Comparison of ENCODE assay signal across 8 mouse cellular contexts in genomic region chr16:20497980-20498676, GRCm38 (mm10). TPM values are rescaled to one million over a fixed set of nuclear protein-coding genes. Genes with fewer than 3 reads are reported as not detected.
DNase-seq lines count a peak whose midpoint lies in the region; ATAC-seq and TF ChIP-seq lines count a peak whose summit lies in the region.

No protein-coding gene starts in this region.

- peaks cover 33% of the 10 kb centered on the region for H3K36me3 ChIP-seq in C2C12 (ENCODE audit: control insufficient read depth, insufficient read depth)
- H3K36me3 ChIP-seq in forebrain, embryonic 16.5 days (ENCODE audit: control insufficient read depth, insufficient read depth) = peaks cover 21% of the 10 kb centered on the region
- peaks cover 21% of the 10 kb centered on the region for H3K36me3 ChIP-seq in liver, embryonic 11.5 days (ENCODE audit: control insufficient read depth, insufficient read depth, low read length)
- peaks cover 18% of the 10 kb centered on the region for H3K36me3 ChIP-seq in stomach, postnatal 0 days (ENCODE audit: control insufficient read depth, insufficient read depth, low read length)

- no peak for ATAC-seq in forebrain, embryonic 16.5 days
- no peak for ATAC-seq in liver, embryonic 11.5 days (replicated peaks; ENCODE audit: low FRiP score)
- no peak for ATAC-seq in stomach, postnatal 0 days (ENCODE audit: low FRiP score, low TSS enrichment)
- no peak for ATAC-seq in monocyte, adult 5-6 weeks (replicated peaks; ENCODE audit: insufficient number of reproducible peaks, low FRiP score, low TSS enrichment, poor library complexity, severe bottlenecking)

- no peak for TF ChIP-seq CTCF in C2C12 (IDR thresholded peaks at IDR 0.05; ENCODE audit: control insufficient read depth, insufficient read depth, insufficient read length)
- no peak for TF ChIP-seq CTCF in stomach, postnatal 0 days (IDR thresholded peaks at IDR 0.05; ENCODE audit: low read depth)

- H3K4me2 ChIP-seq in forebrain, embryonic 16.5 days (ENCODE audit: low read length) = peak overlapping the region; percentile 86
- peak overlapping the region; percentile 75 for H3K4me2 ChIP-seq in liver, embryonic 11.5 days
- peak overlapping the region; percentile 76 for H3K4me2 ChIP-seq in stomach, postnatal 0 days (replicated peaks; ENCODE audit: low read depth)

- H3ac ChIP-seq in C2C12 (ENCODE audit: control insufficient read depth, insufficient read length, low read depth) = peak overlapping the region; percentile 40

- H3K9ac ChIP-seq in forebrain, embryonic 16.5 days (replicated peaks; ENCODE audit: low read depth, low read length) = peak overlapping the region; percentile 89
- peak overlapping the region; percentile 91 for H3K9ac ChIP-seq in liver, embryonic 11.5 days (ENCODE audit: low read depth, low read length)
- H3K9ac ChIP-seq in stomach, postnatal 0 days (ENCODE audit: low read length) = peak overlapping the region; percentile 91; the same call in 1 of the 2 replicates

- peak overlapping the region; percentile 82 for H3K27ac ChIP-seq in forebrain, embryonic 16.5 days (ENCODE audit: low read length)
- H3K27ac ChIP-seq in liver, embryonic 11.5 days (ENCODE audit: low read depth, low read length) = peak overlapping the region; percentile 64
- H3K27ac ChIP-seq in stomach, postnatal 0 days (replicated peaks) = peak overlapping the region; percentile 85

- WGBS in forebrain, embryonic 16.5 days = 12% methylated on average over 16 of the region's 16 CpGs
- 13% methylated on average over 16 of the region's 16 CpGs for WGBS in liver, embryonic 11.5 days
- 8% methylated on average over 16 of the region's 16 CpGs for WGBS in stomach, postnatal 0 days

- H3K9me3 ChIP-seq in forebrain, embryonic 16.5 days (ENCODE audit: control insufficient read depth, low read length) = no peaks in the 10 kb centered on the region
- no peaks in the 10 kb centered on the region for H3K9me3 ChIP-seq in liver, embryonic 11.5 days (ENCODE audit: control insufficient read depth, low read length)
- no peaks in the 10 kb centered on the region for H3K9me3 ChIP-seq in stomach, postnatal 0 days (ENCODE audit: control insufficient read depth, low read length)

- peaks cover 25% of the 10 kb centered on the region for H3K79me2 ChIP-seq in C2C12 (ENCODE audit: control insufficient read depth, insufficient read depth)

- H3K4me1 ChIP-seq in forebrain, embryonic 16.5 days (replicated peaks; ENCODE audit: control insufficient read depth, insufficient read depth, low read length) = peaks cover 18% of the 10 kb centered on the region
- H3K4me1 ChIP-seq in liver, embryonic 11.5 days (replicated peaks; ENCODE audit: control insufficient read depth, insufficient read depth, low read length) = peaks cover 5% of the 10 kb centered on the region
- no peaks in the 10 kb centered on the region; the same call in 1 of the 2 replicates for H3K4me1 ChIP-seq in stomach, postnatal 0 days (replicated peaks; ENCODE audit: control insufficient read depth, insufficient read depth)

- peak overlapping the region; percentile 88 for H3K4me3 ChIP-seq in C2C12 (ENCODE audit: insufficient read depth, poor library complexity, severe bottlenecking)
- peak overlapping the region; percentile 96 for H3K4me3 ChIP-seq in forebrain, embryonic 16.5 days (replicated peaks; ENCODE audit: low read length)
- peak overlapping the region; percentile 89 for H3K4me3 ChIP-seq in liver, embryonic 11.5 days (ENCODE audit: low read depth, low read length)
- H3K4me3 ChIP-seq in stomach, postnatal 0 days (ENCODE audit: low read depth, low read length) = peak overlapping the region; percentile 85

- TF ChIP-seq EP300 in stomach, postnatal 0 days (optimal IDR thresholded peaks at IDR 0.05) = no peak

- no peaks in the 10 kb centered on the region for H3K27me3 ChIP-seq in C2C12 (ENCODE audit: control insufficient read depth, insufficient read depth, insufficient read length)
- H3K27me3 ChIP-seq in forebrain, embryonic 16.5 days (replicated peaks; ENCODE audit: control insufficient read depth, insufficient read depth, low read length) = peaks cover 4% of the 10 kb centered on the region; the same call in 1 of the 2 replicates
- H3K27me3 ChIP-seq in liver, embryonic 11.5 days (replicated peaks; ENCODE audit: control insufficient read depth, insufficient read depth, low read length) = no peaks in the 10 kb centered on the region
- H3K27me3 ChIP-seq in stomach, postnatal 0 days (ENCODE audit: control insufficient read depth, insufficient read depth, low read length) = no peaks in the 10 kb centered on the region

- peaks cover 11% of the 10 kb centered on the region for H3K79me3 ChIP-seq in C2C12 (ENCODE audit: low read depth)

- DNase-seq in adrenal gland, postnatal 14 days = peak; percentile 16
- no peak for DNase-seq in adrenal gland, postnatal 25 days
- no peak for DNase-seq in liver, embryonic 11.5 days (ENCODE audit: low spot score)
- DNase-seq in stomach, postnatal 0 days (ENCODE audit: low spot score) = no peak
- DNase-seq in gastrocnemius, postnatal 10 days = no peak

TF ChIP-seq in C2C12, 6 proteins besides CTCF, POLR2A, EP300 and RAD21:
- TF ChIP-seq USF1 (IDR thresholded peaks at IDR 0.05; ENCODE audit: low read depth) (peak; percentile 54), MAX (IDR thresholded peaks at IDR 0.05) (no peak), MYOD1 (IDR thresholded peaks at IDR 0.05; ENCODE audit: control insufficient read depth, insufficient read length, low read depth) (no peak)

RNA-seq across cellular contexts. Expression of gene Eif2b5, which starts 0.5 kb away (rescaled TPM):
- total RNA-seq in adrenal gland, postnatal 14 days (2021) = 61.6 and 62.7 TPM in 2 replicates
- total RNA-seq in adrenal gland, postnatal 25 days (2021) = 58.3 and 63.8 TPM in 2 replicates
- polyA plus RNA-seq in C2C12 (2012; fragmentation: generic; extraction: Trizol) = 108 TPM
- polyA plus RNA-seq in forebrain, embryonic 16.5 days (2015; fragmentation: Nextera tagmentation; extraction: Ambion mirVana) = 104 and 107 TPM in 2 replicates
- 125 and 132 TPM in 2 replicates for polyA plus RNA-seq in liver, embryonic 11.5 days (2014; fragmentation: Nextera tagmentation; extraction: Ambion mirVana)
- 58.2 and 58.7 TPM in 2 replicates for polyA plus RNA-seq in stomach, postnatal 0 days (2015; fragmentation: Nextera tagmentation; extraction: Ambion mirVana)
- 41.2 to 57.3 TPM (median 43.4 TPM) in 3 replicates for total RNA-seq in monocyte, adult 5-6 weeks (2017)
- 10 to 100 TPM; 45.1 to 46.1 TPM for total RNA-seq in gastrocnemius, postnatal 10 days (2021)

RNA-seq across cellular contexts. Expression of gene Dvl3, which starts 18.7 kb away (rescaled TPM):
- total RNA-seq in adrenal gland, postnatal 14 days (2021) = 43.3 and 43.8 TPM in 2 replicates
- total RNA-seq in adrenal gland, postnatal 25 days (2021) = 43.9 and 46.2 TPM in 2 replicates
- 15.8 TPM for polyA plus RNA-seq in C2C12 (2012; fragmentation: generic; extraction: Trizol)
- 30.6 and 37.0 TPM in 2 replicates for polyA plus RNA-seq in forebrain, embryonic 16.5 days (2015; fragmentation: Nextera tagmentation; extraction: Ambion mirVana)
- 18.9 and 20.3 TPM in 2 replicates for polyA plus RNA-seq in liver, embryonic 11.5 days (2014; fragmentation: Nextera tagmentation; extraction: Ambion mirVana)
- 8.7 and 10.0 TPM in 2 replicates for polyA plus RNA-seq in stomach, postnatal 0 days (2015; fragmentation: Nextera tagmentation; extraction: Ambion mirVana)
- 2.7 to 8.4 TPM (median 5.5 TPM) in 3 replicates for total RNA-seq in monocyte, adult 5-6 weeks (2017)
- total RNA-seq in gastrocnemius, postnatal 10 days (2021) = 10 to 100 TPM; 36.3 to 44.4 TPM

RNA-seq across cellular contexts. Expression of gene Ap2m1, which starts 37.1 kb away (rescaled TPM):
- 292 and 316 TPM in 2 replicates for total RNA-seq in adrenal gland, postnatal 14 days (2021)
- total RNA-seq in adrenal gland, postnatal 25 days (2021) = 291 and 310 TPM in 2 replicates
- 556 TPM for polyA plus RNA-seq in C2C12 (2012; fragmentation: generic; extraction: Trizol)
- 1,152 and 1,198 TPM in 2 replicates for polyA plus RNA-seq in forebrain, embryonic 16.5 days (2015; fragmentation: Nextera tagmentation; extraction: Ambion mirVana)
- polyA plus RNA-seq in liver, embryonic 11.5 days (2014; fragmentation: Nextera tagmentation; extraction: Ambion mirVana) = 519 and 569 TPM in 2 replicates
- polyA plus RNA-seq in stomach, postnatal 0 days (2015; fragmentation: Nextera tagmentation; extraction: Ambion mirVana) = 332 and 349 TPM in 2 replicates
- total RNA-seq in monocyte, adult 5-6 weeks (2017) = 128 to 192 TPM (median 148 TPM) in 3 replicates
- total RNA-seq in gastrocnemius, postnatal 10 days (2021) = 100 to 1,000 TPM; 170 to 199 TPM

RNA-seq across cellular contexts. Expression of gene Abcf3, which starts 50.2 kb away (rescaled TPM):
- 73.4 and 77.8 TPM in 2 replicates for total RNA-seq in adrenal gland, postnatal 14 days (2021)
- 87.3 and 101 TPM in 2 replicates for total RNA-seq in adrenal gland, postnatal 25 days (2021)
- 37.1 TPM for polyA plus RNA-seq in C2C12 (2012; fragmentation: generic; extraction: Trizol)
- 77.8 and 84.6 TPM in 2 replicates for polyA plus RNA-seq in forebrain, embryonic 16.5 days (2015; fragmentation: Nextera tagmentation; extraction: Ambion mirVana)
- polyA plus RNA-seq in liver, embryonic 11.5 days (2014; fragmentation: Nextera tagmentation; extraction: Ambion mirVana) = 49.2 and 50.9 TPM in 2 replicates
- 31.0 and 33.0 TPM in 2 replicates for polyA plus RNA-seq in stomach, postnatal 0 days (2015; fragmentation: Nextera tagmentation; extraction: Ambion mirVana)
- 56.4 to 86.6 TPM (median 76.3 TPM) in 3 replicates for total RNA-seq in monocyte, adult 5-6 weeks (2017)
- 10 to 100 TPM; 51.8 to 52.5 TPM for total RNA-seq in gastrocnemius, postnatal 10 days (2021)
